Mouse (Mus musculus): Measurements from ENCODE around the gene Ndufs2. TPM values are rescaled to one million over a fixed set of nuclear protein-coding genes. Genes with fewer than 3 reads are reported as not detected.
"Not testable (repeated sequence)": the region's sequence is repeated elsewhere in the genome, so short reads cannot be mapped to it uniquely, and the experiment has no call there.

Ndufs2 gene
- total RNA-seq, 2 experiments from 2014 or later = 280 to 286 TPM

GRCm38 (mm10) chr1:171256095-171256818 lies 5.1 kb upstream of the Ndufs2 start:
- no peak for DNase-seq (ENCODE audit: low spot score in 2 of 2)

- DNase-seq (ENCODE audit: low spot score in 2 of 2) = no peak
These were observed 1.2 kb upstream of the Ndufs2 start for GRCm38 (mm10) chr1:171252415-171252814.

- DNase-seq (ENCODE audit: low spot score in 2 of 2) = no peak
These were observed 571 bp upstream of the Ndufs2 start for GRCm38 (mm10) chr1:171251594-171252324.

GRCm38 (mm10) chr1:171249913-171250600 lies 1.1 kb downstream of the Ndufs2 start, which contains the start of gene Adamts4:
Adamts4 (plus strand) TSS chr1:171250421.
- DNase-seq (ENCODE audit: low spot score in 2 of 2) = peak in 1 of 2 experiments; percentile 51

- DNase-seq (ENCODE audit: low spot score in 2 of 2) = no peak
These were observed 2.6 kb downstream of the Ndufs2 start for GRCm38 (mm10) chr1:171248386-171249226.

GRCm38 (mm10) chr1:171247916-171248315 lies 3.3 kb downstream of the Ndufs2 start:
- DNase-seq (ENCODE audit: low spot score in 2 of 2) = no peak

GRCm38 (mm10) chr1:171247453-171247841 lies 3.7 kb downstream of the Ndufs2 start:
- no peak for DNase-seq (ENCODE audit: low spot score in 2 of 2)

- DNase-seq (ENCODE audit: low spot score in 2 of 2) = peak; percentile 98
These were observed 4.3 kb downstream of the Ndufs2 start for GRCm38 (mm10) chr1:171246709-171247452.

- DNase-seq (ENCODE audit: low spot score in 2 of 2) = no peak
These were observed 5.8 kb downstream of the Ndufs2 start for GRCm38 (mm10) chr1:171245353-171245752.

- DNase-seq (ENCODE audit: low spot score in 2 of 2) = not testable (repeated sequence)
These were observed 9.2 kb downstream of the Ndufs2 start for GRCm38 (mm10) chr1:171241952-171242351.

- no peak for DNase-seq (ENCODE audit: low spot score in 2 of 2)
These were observed 10.3 kb downstream of the Ndufs2 start for GRCm38 (mm10) chr1:171240911-171241310.

- DNase-seq (ENCODE audit: low spot score in 2 of 2) = no peak
These were observed 11.0 kb downstream of the Ndufs2 start for GRCm38 (mm10) chr1:171239992-171240744.

- DNase-seq (ENCODE audit: low spot score in 2 of 2) = peak; percentile 53 to 55
These were observed 12.7 kb downstream of the Ndufs2 start for GRCm38 (mm10) chr1:171238463-171238862.

- DNase-seq (ENCODE audit: low spot score in 2 of 2) = no peak
These were observed 13.8 kb downstream of the Ndufs2 start for GRCm38 (mm10) chr1:171237438-171237837.

GRCm38 (mm10) chr1:171235791-171236190 lies 15.4 kb downstream of the Ndufs2 start:
- no peak for DNase-seq (ENCODE audit: low spot score in 2 of 2)

- no peak for DNase-seq (ENCODE audit: low spot score in 2 of 2)
These were observed 16.6 kb downstream of the Ndufs2 start for GRCm38 (mm10) chr1:171234538-171234937.

GRCm38 (mm10) chr1:171234126-171234525 lies 17.1 kb downstream of the Ndufs2 start, which contains the start of gene Fcer1g:
Fcer1g (minus strand) TSS chr1:171234365.
- no peak for DNase-seq (ENCODE audit: low spot score in 2 of 2)

GRCm38 (mm10) chr1:171232800-171233730 lies 18.1 kb downstream of the Ndufs2 start:
- DNase-seq (ENCODE audit: low spot score in 2 of 2) = no peak
